Mouse (Mus musculus) liver, embryonic 13.5 days (tissue): ENCODE data around the gene Coro1b. TPM values are rescaled to one million over a fixed set of nuclear protein-coding genes. Genes with fewer than 3 reads are reported as not detected.
"Not testable (repeated sequence)": the region's sequence is repeated elsewhere in the genome, so short reads cannot be mapped to it uniquely, and the experiment has no call there.

ENCODE experiments used
- ATAC-seq: fragments of 200-750 bp; cut with Nextera tagmentation; 2 replicates; pipeline ENCODE4 v1.8.0; 2017; ENCODE audit warnings: low read depth, mild to moderate bottlenecking, moderate number of reproducible peaks, moderate library complexity
- DNase-seq: peaks from one replicate; pipeline ENCODE4 v3.0.0; 2022
- H3K27ac ChIP-seq: fragments of 300-500 bp; sonication (generic); 2 replicates; pipeline ENCODE4 v1.5.1; 2015; ENCODE audit warnings: moderate library complexity, mild to moderate bottlenecking, inconsistent platforms
- H3K27me3 ChIP-seq: fragments of 300-500 bp; sonication (generic); 2 replicates; pipeline ENCODE4 v1.6.1; 2015; ENCODE audit warnings: mild to moderate bottlenecking, inconsistent platforms
- H3K36me3 ChIP-seq: fragments of 300-500 bp; sonication (generic); 2 replicates; pipeline ENCODE4 v1.6.1; 2015; ENCODE audit warnings: mild to moderate bottlenecking, inconsistent platforms
- H3K4me1 ChIP-seq: fragments of 300-500 bp; sonication (generic); replicated peaks from 2 replicates; pipeline ENCODE4 v1.6.1; 2015; ENCODE audit warnings: inconsistent platforms
- H3K4me2 ChIP-seq: fragments of 300-500 bp; sonication (generic); 2 replicates; pipeline ENCODE4 v1.6.1; 2015; ENCODE audit warnings: inconsistent platforms, mild to moderate bottlenecking, moderate library complexity
- H3K4me3 ChIP-seq: fragments of 300-500 bp; sonication (generic); replicated peaks from 2 replicates; pipeline ENCODE4 v1.5.1; 2015; ENCODE audit warnings: mild to moderate bottlenecking, inconsistent platforms
- H3K9ac ChIP-seq: fragments of 300-500 bp; sonication (generic); 2 replicates; pipeline ENCODE4 v1.6.1; 2015; ENCODE audit warnings: mild to moderate bottlenecking, inconsistent platforms
- H3K9me3 ChIP-seq: fragments of 300-500 bp; sonication (generic); replicated peaks from 2 replicates; pipeline ENCODE4 v1.6.1; 2016; ENCODE audit warnings: inconsistent platforms
- WGBS: fragments of 180-500 bp; shearing (Covaris S2); methylation state at CpG from one replicate; pipeline ENCODE4 v1.1.7; 2015; ENCODE audit not compliant: insufficient replicate concordance; 5-methylcytosine and 5-hydroxymethylcytosine counted together
- polyA plus RNA-seq: library from polyadenylated mRNA; unstranded; fragments of >200 nt; fragmentation: Nextera tagmentation; extraction: Ambion mirVana; gene quantifications from 2 replicates; pipeline ENCODE4 v1.2.1, GENCODE M21; 2015

Coro1b gene
- polyA plus RNA-seq, 1 experiment from 2014 or later: 72.6 TPM

DNA sequence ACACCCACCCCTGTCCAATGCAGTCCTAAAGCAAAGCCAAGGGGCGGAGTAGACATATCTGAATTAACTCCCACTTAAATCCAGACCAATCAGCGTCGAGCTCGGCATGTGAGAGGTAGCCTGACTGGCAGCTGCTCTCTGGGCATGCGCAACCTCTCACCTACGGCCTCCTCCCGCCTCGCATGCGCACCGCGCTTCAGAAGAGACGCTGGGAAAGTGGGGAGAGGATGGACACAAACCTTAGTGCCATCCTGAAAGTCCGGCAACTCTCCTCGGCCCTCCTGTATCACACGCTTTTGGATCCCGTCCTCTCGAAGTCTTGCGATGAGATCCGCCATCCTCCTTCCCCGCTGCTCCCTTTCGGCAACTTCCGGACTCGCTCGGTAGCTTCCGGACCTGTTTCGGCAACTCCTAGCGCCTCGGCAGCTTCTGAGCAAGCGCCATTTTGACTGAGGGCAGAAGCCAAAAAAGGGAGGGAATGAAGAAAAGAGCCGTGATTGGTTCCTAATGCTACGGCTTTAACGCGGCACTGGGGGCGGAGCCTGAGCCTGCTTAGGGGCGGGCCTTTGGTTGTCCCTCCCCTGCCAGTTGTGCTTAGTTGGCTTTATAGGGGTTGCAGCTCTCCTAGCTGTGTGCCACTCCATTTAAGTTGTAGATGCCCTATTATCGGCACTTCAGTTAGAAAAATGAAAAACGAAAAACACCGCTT lies 27.2 kb upstream of the Coro1b start:
- Histone ChIP-seq H3K27ac (peak overlapping the region; percentile 80), H3K9me3 (no peaks in the 10 kb centered on the region), H3K4me1 (peaks cover 59% of the 10 kb centered on the region), H3K4me3 (peak overlapping the region; percentile 60), H3K9ac (peak overlapping the region; percentile 68), H3K36me3 (peaks cover 24% of the 10 kb centered on the region), H3K27me3 (no peaks in the 10 kb centered on the region), H3K4me2 (peak overlapping the region; percentile 73)
- peak; percentile 61 for ATAC-seq
- WGBS: 2% methylated on average over 38 of the region's 38 CpGs
- peak; percentile 97 for DNase-seq

DNA sequence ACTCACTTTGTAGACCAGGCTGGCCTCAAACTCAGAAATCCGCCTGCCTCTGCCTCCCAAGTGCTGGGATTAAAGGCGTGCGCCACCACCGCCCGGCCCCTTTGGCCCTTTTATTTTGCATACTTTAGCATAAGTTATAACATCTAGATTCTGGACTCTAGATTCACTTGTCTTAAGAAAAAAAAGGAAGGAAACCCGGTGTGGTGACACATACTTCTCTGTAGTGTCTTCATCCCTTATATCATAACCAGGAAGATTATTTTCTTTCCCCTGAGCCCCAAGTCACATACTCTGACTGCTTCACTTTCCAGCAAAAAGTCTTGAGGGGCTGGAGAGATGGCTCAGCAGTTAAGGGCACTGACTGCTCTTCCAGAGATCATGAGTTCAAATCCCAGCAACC lies 26.5 kb upstream of the Coro1b start:
- H3K9me3 ChIP-seq, H3K9ac ChIP-seq, ATAC-seq, DNase-seq, H3K27me3 ChIP-seq: not testable (repeated sequence)
- peak overlapping the region; percentile 60; the same call in 1 of the 2 replicates for H3K4me3 ChIP-seq
- peaks cover 66% of the 10 kb centered on the region for H3K4me1 ChIP-seq
- H3K36me3 ChIP-seq: peaks cover 18% of the 10 kb centered on the region
- H3K27ac ChIP-seq: peak overlapping the region; percentile 80
- H3K4me2 ChIP-seq: peak overlapping the region; percentile 73
- WGBS: 33% methylated on average over 6 of the region's 6 CpGs

DNA sequence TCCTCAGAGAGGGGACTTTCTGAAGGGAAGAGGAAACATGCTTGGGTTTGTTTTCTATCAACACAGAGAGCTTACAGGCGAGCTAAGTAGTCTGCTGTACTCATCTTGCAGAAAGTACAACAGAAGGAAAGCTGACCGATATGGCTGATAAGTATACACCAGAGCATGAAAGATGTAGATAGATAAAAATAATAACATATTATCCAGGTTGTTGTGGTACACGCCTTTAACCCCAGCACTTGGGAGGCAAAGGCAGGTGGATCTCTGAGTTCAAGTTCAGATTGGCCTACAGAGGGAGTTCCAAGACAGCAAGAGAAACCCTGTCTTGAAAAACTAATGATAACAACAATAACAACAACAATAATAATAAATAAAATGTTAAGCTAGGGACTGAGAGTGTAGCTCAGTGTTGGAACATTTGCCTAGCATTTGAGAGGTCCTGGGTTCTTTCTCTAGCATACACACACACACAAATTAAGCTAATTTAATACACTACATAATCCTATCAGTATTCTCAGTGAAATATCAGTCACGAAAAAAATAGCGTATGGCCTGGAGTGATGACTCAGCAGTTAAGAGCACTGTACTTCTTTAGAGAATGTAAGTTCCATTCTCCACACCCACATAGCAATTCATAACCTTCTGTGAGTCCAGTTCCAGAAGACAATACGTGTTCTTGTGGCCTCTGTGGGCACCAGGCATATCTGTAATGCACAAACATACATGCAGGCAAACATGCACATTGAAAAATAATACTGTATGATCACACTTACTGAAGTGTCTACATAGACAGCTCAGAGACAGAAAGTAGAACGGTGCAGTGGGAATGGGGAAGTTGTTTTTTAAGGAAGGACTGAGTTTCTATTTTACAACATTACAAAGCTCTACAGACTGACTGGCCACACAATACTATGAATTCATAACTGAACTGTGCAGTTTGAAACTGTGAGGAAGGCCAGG lies 25.7 kb upstream of the Coro1b start:
- 0 out of 2 replicates have a peak overlapping the region, but pooled peaks have one; percentile 6 for H3K4me3 ChIP-seq
- no peaks in the 10 kb centered on the region for H3K9me3 ChIP-seq
- peaks cover 74% of the 10 kb centered on the region for H3K4me1 ChIP-seq
- 31% methylated on average over 7 of the region's 7 CpGs for WGBS
- H3K9ac ChIP-seq: peak overlapping the region; percentile 36
- no peak for ATAC-seq
- peak overlapping the region; percentile 80 for H3K27ac ChIP-seq
- peaks cover 15% of the 10 kb centered on the region for H3K36me3 ChIP-seq
- peak overlapping the region; percentile 38 for H3K4me2 ChIP-seq
- no peaks in the 10 kb centered on the region for H3K27me3 ChIP-seq
- DNase-seq: no peak

DNA sequence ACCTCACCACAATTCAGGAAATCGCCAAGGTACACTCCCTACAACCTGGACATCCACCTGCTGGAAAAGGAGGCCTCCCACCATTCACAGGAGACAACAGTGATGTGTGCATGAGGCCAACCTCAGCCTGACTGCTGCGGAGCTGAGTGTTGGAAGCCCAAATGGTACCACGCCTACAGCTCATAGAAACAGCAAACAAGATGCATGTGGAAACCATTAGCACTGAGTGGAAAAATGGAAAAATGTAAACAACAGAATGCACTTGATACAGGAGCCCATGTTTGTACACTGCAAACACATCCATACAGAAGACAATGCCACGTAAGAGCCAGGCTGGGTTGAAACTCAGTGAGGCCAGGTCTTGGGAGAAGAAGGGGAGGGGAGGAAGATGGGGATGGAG lies 24.0 kb upstream of the Coro1b start:
- Histone ChIP-seq H3K36me3 (peaks cover 22% of the 10 kb centered on the region), H3K27ac (peak overlapping the region; percentile 80), H3K9me3 (no peaks in the 10 kb centered on the region), H3K9ac (peak overlapping the region; percentile 65), H3K4me3 (no peak overlapping the region), H3K4me1 (peaks cover 87% of the 10 kb centered on the region), H3K27me3 (no peaks in the 10 kb centered on the region), H3K4me2 (peak overlapping the region; percentile 65)
- no peak for DNase-seq
- no peak for ATAC-seq
- 78% methylated on average over 4 of the region's 4 CpGs for WGBS

DNA sequence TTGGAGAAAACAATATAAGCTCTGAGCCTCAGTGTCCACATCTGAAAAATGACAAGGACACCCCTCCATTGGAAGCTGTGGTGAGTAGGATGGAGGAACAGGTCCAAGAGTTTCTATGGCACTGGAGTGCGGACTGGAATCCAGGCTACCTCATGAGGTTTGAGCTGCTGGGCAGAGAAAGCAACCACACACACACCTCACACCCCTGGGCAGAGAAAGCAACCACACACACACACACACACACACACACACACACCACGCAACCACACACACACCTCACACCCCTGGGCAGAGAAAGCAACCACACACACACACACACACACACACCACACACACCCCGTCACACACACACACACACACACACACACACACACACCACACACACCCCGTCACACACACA lies 23.2 kb upstream of the Coro1b start:
- H3K9me3 ChIP-seq, H3K27me3 ChIP-seq, DNase-seq: not testable (repeated sequence)
- peak overlapping the region; percentile 82 for H3K4me3 ChIP-seq
- H3K27ac ChIP-seq: peak overlapping the region; percentile 80
- H3K4me1 ChIP-seq: peaks cover 88% of the 10 kb centered on the region
- ATAC-seq: peak; percentile 13
- H3K4me2 ChIP-seq: peak overlapping the region; percentile 65
- WGBS: 27% methylated on average over 4 of the region's 4 CpGs
- H3K36me3 ChIP-seq: peaks cover 27% of the 10 kb centered on the region
- H3K9ac ChIP-seq: peak overlapping the region; percentile 65

DNA sequence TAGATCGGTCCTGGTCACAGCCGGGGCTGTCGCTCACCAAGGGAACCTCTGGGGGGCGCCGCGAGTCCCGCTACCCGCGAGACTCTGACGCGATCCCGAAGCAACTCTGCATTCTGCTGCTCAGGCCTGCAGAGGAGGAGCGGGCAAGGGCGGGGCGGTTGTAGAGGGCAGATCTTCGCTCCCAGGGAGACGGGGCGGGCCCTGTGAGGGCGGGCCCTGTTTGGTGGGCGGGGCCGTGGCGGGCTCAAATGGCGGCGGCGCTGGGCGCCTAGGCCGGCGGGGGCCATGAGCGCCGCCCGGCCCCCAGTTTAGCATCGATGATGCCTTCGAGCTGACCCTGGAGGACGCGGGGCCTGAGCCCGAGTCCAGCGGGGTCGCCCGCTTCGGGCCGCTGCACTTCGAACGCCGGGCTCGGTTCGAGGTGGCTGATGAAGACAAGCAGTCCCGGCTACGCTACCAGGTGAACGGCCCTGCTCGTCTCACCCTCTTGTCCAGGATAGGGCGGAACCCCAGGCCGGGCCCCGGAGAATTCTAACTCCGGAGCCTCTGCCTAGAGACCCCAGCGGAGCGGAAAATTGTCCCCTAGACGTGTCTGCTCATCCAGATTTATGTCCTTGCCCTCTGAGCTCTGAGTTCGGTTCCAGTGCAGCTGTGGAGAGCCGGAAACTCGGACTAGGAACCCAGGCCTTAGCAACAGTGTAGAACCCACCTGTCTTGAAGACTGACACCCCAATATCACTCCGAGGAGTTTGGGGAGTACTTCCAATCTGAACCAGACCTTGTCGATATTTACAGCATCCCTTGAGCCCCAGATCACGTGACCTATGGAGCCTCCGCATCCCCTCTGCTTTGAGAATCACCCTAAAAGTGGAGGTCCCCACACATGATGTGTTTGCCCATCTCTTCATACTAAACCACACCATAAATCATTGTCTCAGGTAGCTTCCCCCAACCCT lies 22.4 kb upstream of the Coro1b start, which contains the start of gene Aip:
Gene Aip, minus strand, starts transcription at position 118 of the 956 bp plus-strand sequence.
- peak within 1 kb of the TSS; percentile 75 for H3K4me2 ChIP-seq
- peaks cover 88% of the 10 kb centered on the region for H3K4me1 ChIP-seq
- H3K36me3 ChIP-seq: peaks cover 28% of the 10 kb centered on the region
- peak within 1 kb of the TSS; percentile 92 for H3K9ac ChIP-seq
- peak within 1 kb of the TSS; percentile 82 for H3K4me3 ChIP-seq
- ATAC-seq: peak; percentile 91
- DNase-seq: peak; percentile 99
- no peaks in the 10 kb centered on the region for H3K9me3 ChIP-seq
- H3K27ac ChIP-seq: peak within 1 kb of the TSS; percentile 86
- WGBS: 2% methylated on average over 59 of the region's 64 CpGs
- no peaks in the 10 kb centered on the region for H3K27me3 ChIP-seq

DNA sequence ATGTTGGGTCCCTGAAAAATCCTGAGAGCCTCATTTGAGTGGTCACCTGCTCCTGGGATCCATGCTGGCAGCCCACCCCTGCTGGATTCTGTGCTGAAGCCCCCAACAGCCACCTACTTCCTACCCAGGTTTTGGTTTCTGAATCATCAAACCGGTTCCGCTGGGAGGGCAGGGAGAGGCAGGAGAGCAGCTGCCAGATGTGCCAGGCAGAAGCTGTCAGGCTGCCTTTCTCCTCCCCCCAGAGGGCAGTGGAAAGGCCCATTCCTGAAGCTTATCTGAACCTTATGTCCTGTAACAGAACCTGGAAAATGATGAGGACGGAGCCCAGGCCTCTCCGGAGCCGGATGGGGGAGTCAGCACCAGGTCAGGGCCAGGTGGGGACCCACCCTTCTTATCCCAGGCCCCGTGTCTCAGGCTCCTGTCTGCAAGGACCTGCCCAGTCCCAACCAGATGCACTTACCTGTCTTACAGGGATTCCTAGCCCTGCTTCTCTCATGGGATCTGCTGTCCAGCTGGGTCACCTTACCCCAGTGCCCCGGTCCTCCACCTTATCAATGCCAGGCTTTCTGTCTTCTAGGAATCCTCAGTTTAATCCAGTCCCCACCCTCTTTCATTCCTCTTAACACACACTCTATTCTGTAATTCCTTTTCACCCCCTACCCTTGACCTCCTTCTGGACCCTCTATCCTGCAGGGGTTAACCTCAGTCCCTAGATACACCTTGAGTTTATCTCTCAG lies 21.5 kb upstream of the Coro1b start:
- H3K27me3 ChIP-seq: no peaks in the 10 kb centered on the region
- H3K4me1 ChIP-seq: peaks cover 90% of the 10 kb centered on the region
- WGBS: 53% methylated on average over 7 of the region's 7 CpGs
- H3K27ac ChIP-seq: peak overlapping the region; percentile 86
- DNase-seq (no peak), ATAC-seq (no peak)
- no peaks in the 10 kb centered on the region for H3K9me3 ChIP-seq
- H3K4me3 ChIP-seq: peak overlapping the region; percentile 82
- H3K4me2 ChIP-seq: peak overlapping the region; percentile 75
- peaks cover 37% of the 10 kb centered on the region for H3K36me3 ChIP-seq
- peak overlapping the region; percentile 92 for H3K9ac ChIP-seq

DNA sequence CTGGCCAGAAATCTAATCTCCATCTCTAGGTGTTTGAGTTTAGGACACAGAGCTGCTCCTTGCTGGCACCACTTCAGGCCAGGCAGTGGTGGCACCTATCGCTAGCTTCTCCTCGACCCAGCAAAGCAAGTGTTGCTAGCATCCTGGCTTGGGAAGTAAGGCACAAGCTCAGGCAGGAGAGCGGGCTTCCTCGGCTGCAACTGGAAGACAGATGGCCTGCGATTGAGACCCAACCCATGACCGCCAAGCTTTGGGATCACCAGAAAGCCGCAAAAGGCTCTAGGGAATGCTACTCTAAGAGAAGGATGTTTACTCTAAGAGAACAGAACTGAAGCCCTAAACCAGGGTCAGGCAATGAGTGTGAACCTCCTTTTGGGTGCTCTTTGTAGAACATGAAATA lies 19.0 kb upstream of the Coro1b start:
- Histone ChIP-seq H3K4me3 (no peak overlapping the region), H3K27ac (peak overlapping the region; percentile 91), H3K36me3 (peaks cover 53% of the 10 kb centered on the region), H3K4me2 (peak overlapping the region; percentile 68), H3K27me3 (no peaks in the 10 kb centered on the region), H3K4me1 (peaks cover 78% of the 10 kb centered on the region), H3K9me3 (no peaks in the 10 kb centered on the region), H3K9ac (peak overlapping the region; percentile 77)
- WGBS: 91% methylated on average over 7 of the region's 7 CpGs
- ATAC-seq (no peak), DNase-seq (no peak)

DNA sequence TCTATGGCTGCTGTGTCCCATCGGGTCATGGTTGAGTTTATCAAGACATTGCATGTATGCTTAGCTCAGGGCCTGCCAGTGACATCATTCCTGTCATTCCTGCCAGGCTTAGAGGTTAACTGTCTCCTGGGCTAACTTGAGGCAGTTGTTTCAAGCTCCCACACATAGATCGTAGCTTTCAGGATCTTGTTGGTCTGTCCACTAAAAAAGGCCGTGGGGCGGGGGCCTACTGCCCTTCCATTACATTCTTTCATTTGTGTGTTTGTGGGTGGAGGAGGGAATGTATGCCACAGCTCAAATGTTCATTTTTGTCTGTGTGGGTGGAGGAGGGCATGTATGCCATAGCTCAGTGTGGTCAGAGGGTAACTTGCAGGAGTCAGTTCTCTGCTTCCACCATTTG lies 18.3 kb upstream of the Coro1b start:
- DNase-seq (no peak), ATAC-seq (no peak)
- WGBS: 63% methylated on average over 4 of the region's 4 CpGs
- peak overlapping the region; percentile 91 for H3K27ac ChIP-seq
- peaks cover 53% of the 10 kb centered on the region for H3K36me3 ChIP-seq
- H3K27me3 ChIP-seq: no peaks in the 10 kb centered on the region
- H3K4me3 ChIP-seq: peak overlapping the region; percentile 68
- no peaks in the 10 kb centered on the region for H3K9me3 ChIP-seq
- H3K4me1 ChIP-seq: peaks cover 72% of the 10 kb centered on the region
- H3K9ac ChIP-seq: peak overlapping the region; percentile 77
- H3K4me2 ChIP-seq: peak overlapping the region; percentile 68

DNA sequence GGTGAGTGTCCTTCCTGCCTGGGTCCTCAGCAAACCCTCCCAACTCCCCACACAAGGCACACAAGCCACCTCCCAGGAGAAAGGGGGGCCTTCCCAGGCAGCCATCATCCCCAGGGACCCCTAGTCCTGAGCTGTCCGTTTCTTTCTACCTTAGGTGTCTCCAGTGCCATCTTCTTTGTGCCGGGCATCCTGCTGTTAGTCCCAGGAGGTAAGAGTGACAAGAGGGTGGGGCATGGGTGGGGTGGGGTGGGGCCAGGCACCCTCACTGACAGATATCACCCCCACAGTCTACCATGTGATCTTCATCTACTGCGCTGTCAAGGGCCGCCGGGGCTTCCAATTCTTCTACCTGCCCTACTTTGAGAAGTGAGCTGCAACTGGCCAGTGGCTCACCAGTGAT lies 17.3 kb upstream of the Coro1b start:
- no peaks in the 10 kb centered on the region for H3K9me3 ChIP-seq
- peak overlapping the region; percentile 68 for H3K4me3 ChIP-seq
- H3K9ac ChIP-seq: peak overlapping the region; percentile 77
- H3K36me3 ChIP-seq: peaks cover 53% of the 10 kb centered on the region
- ATAC-seq (peak; percentile 86), DNase-seq (no peak)
- peak overlapping the region; percentile 68 for H3K4me2 ChIP-seq
- 26% methylated on average over 5 of the region's 5 CpGs for WGBS
- peak overlapping the region; percentile 91 for H3K27ac ChIP-seq
- H3K27me3 ChIP-seq: no peaks in the 10 kb centered on the region
- H3K4me1 ChIP-seq: peaks cover 74% of the 10 kb centered on the region
